Mouse (Mus musculus): ENCODE data around the gene Slc31a1. TPM values are rescaled to one million over a fixed set of nuclear protein-coding genes. Genes with fewer than 3 reads are reported as not detected.

The Slc31a1 gene
- polyA plus RNA-seq, 1 experiment from 2014 or later, result 32.2 TPM

GRCm38 (mm10) chr4:62345827-62346226 lies 14.7 kb upstream of the Slc31a1 start:
- no peak overlapping the region for H3K27ac ChIP-seq (replicated peaks)
- 88% methylated on average over 4 of the region's 4 CpGs for WGBS
- H3K27me3 ChIP-seq (replicated peaks), result no peaks in the 10 kb centered on the region
- ATAC-seq (ENCODE audit: low FRiP score), result no peak
- H3K9me3 ChIP-seq (replicated peaks), result no peaks in the 10 kb centered on the region
- H3K4me1 ChIP-seq, result no peaks in the 10 kb centered on the region
- no peak overlapping the region for H3K4me2 ChIP-seq
- H3K36me3 ChIP-seq, result peaks cover 52% of the 10 kb centered on the region
- H3K9ac ChIP-seq (replicated peaks), result no peak overlapping the region
- no peak overlapping the region for H3K4me3 ChIP-seq (replicated peaks)

GRCm38 (mm10) chr4:62347605-62348328 lies 12.8 kb upstream of the Slc31a1 start:
- Histone ChIP-seq H3K27ac (replicated peaks) (0 out of 2 replicates have a peak overlapping the region, but pooled peaks have one; percentile 7), H3K4me2 (no peak overlapping the region), H3K9me3 (replicated peaks) (no peaks in the 10 kb centered on the region), H3K36me3 (peaks cover 53% of the 10 kb centered on the region), H3K4me1 (no peaks in the 10 kb centered on the region), H3K4me3 (replicated peaks) (no peak overlapping the region), H3K27me3 (replicated peaks) (no peaks in the 10 kb centered on the region), H3K9ac (replicated peaks) (no peak overlapping the region)
- ATAC-seq (ENCODE audit: low FRiP score), result no peak
- 75% methylated on average over 9 of the region's 9 CpGs for WGBS

GRCm38 (mm10) chr4:62348329-62348705 lies 12.2 kb upstream of the Slc31a1 start:
- Histone ChIP-seq H3K9ac (replicated peaks) (no peak overlapping the region), H3K36me3 (peaks cover 53% of the 10 kb centered on the region), H3K27ac (replicated peaks) (0 out of 2 replicates have a peak overlapping the region, but pooled peaks have one; percentile 7), H3K27me3 (replicated peaks) (no peaks in the 10 kb centered on the region), H3K4me2 (no peak overlapping the region), H3K9me3 (replicated peaks) (no peaks in the 10 kb centered on the region), H3K4me3 (replicated peaks) (no peak overlapping the region), H3K4me1 (no peaks in the 10 kb centered on the region)
- no peak for ATAC-seq (ENCODE audit: low FRiP score)
- WGBS, result 69% methylated on average over 2 of the region's 2 CpGs

GRCm38 (mm10) chr4:62349371-62349770 lies 11.2 kb upstream of the Slc31a1 start:
- H3K4me3 ChIP-seq (replicated peaks), result no peak overlapping the region
- no peaks in the 10 kb centered on the region for H3K4me1 ChIP-seq
- H3K9ac ChIP-seq (replicated peaks), result no peak overlapping the region
- no peaks in the 10 kb centered on the region for H3K9me3 ChIP-seq (replicated peaks)
- H3K4me2 ChIP-seq, result no peak overlapping the region
- H3K27me3 ChIP-seq (replicated peaks), result no peaks in the 10 kb centered on the region
- peaks cover 46% of the 10 kb centered on the region for H3K36me3 ChIP-seq
- 96% methylated on average over 2 of the region's 2 CpGs for WGBS
- ATAC-seq (ENCODE audit: low FRiP score), result no peak
- no peak overlapping the region for H3K27ac ChIP-seq (replicated peaks)

- H3K27me3 ChIP-seq (replicated peaks), result no peaks in the 10 kb centered on the region
- H3K4me2 ChIP-seq, result no peak overlapping the region
- no peak for ATAC-seq (ENCODE audit: low FRiP score)
- 96% methylated on average over 1 of the region's 1 CpGs for WGBS
- H3K4me3 ChIP-seq (replicated peaks), result no peak overlapping the region
- H3K4me1 ChIP-seq, result peaks cover 31% of the 10 kb centered on the region
- 0 out of 2 replicates have a peak, but pooled peaks cover 3% of the 10 kb centered on the region for H3K36me3 ChIP-seq
- H3K27ac ChIP-seq (replicated peaks), result no peak overlapping the region
- no peaks in the 10 kb centered on the region for H3K9me3 ChIP-seq (replicated peaks)
- H3K9ac ChIP-seq (replicated peaks), result no peak overlapping the region
These were observed 2.8 kb upstream of the Slc31a1 start for GRCm38 (mm10) chr4:62357631-62358148.

GRCm38 (mm10) chr4:62359256-62359775 lies 1.2 kb upstream of the Slc31a1 start:
- WGBS, result 50% methylated on average over 7 of the region's 7 CpGs
- Histone ChIP-seq H3K4me1 (peaks cover 31% of the 10 kb centered on the region), H3K9ac (replicated peaks) (peak overlapping the region; percentile 84), H3K36me3 (0 out of 2 replicates have a peak, but pooled peaks cover 3% of the 10 kb centered on the region), H3K27ac (replicated peaks) (peak overlapping the region; percentile 89; the same call in 1 of the 2 replicates), H3K4me2 (peak overlapping the region; percentile 80), H3K4me3 (replicated peaks) (peak overlapping the region; percentile 89), H3K27me3 (replicated peaks) (no peaks in the 10 kb centered on the region), H3K9me3 (replicated peaks) (no peaks in the 10 kb centered on the region)
- ATAC-seq (ENCODE audit: low FRiP score), result no peak

- Histone ChIP-seq H3K36me3 (0 out of 2 replicates have a peak, but pooled peaks cover 3% of the 10 kb centered on the region), H3K4me3 (replicated peaks) (peak overlapping the region; percentile 89), H3K27me3 (replicated peaks) (no peaks in the 10 kb centered on the region), H3K9ac (replicated peaks) (peak overlapping the region; percentile 57), H3K4me2 (peak overlapping the region; percentile 80), H3K4me1 (peaks cover 31% of the 10 kb centered on the region), H3K27ac (replicated peaks) (peak overlapping the region; percentile 83), H3K9me3 (replicated peaks) (no peaks in the 10 kb centered on the region)
- ATAC-seq (ENCODE audit: low FRiP score), result peak; percentile 62; the same call in 1 of the 2 replicates
- WGBS, result under 1% methylated on average over 22 of the region's 22 CpGs
These were observed 403 bp downstream of the Slc31a1 start for GRCm38 (mm10) chr4:62360805-62361455.

GRCm38 (mm10) chr4:62361571-62361970 lies 1.0 kb downstream of the Slc31a1 start:
- 41% methylated on average over 6 of the region's 6 CpGs for WGBS
- H3K4me3 ChIP-seq (replicated peaks), result peak overlapping the region; percentile 89
- H3K9me3 ChIP-seq (replicated peaks), result no peaks in the 10 kb centered on the region
- no peak for ATAC-seq (ENCODE audit: low FRiP score)
- H3K36me3 ChIP-seq, result 0 out of 2 replicates have a peak, but pooled peaks cover 3% of the 10 kb centered on the region
- H3K4me2 ChIP-seq, result peak overlapping the region; percentile 80
- peaks cover 31% of the 10 kb centered on the region for H3K4me1 ChIP-seq
- no peaks in the 10 kb centered on the region for H3K27me3 ChIP-seq (replicated peaks)
- H3K27ac ChIP-seq (replicated peaks), result no peak overlapping the region; the same call in 1 of the 2 replicates
- peak overlapping the region; percentile 57; the same call in 1 of the 2 replicates for H3K9ac ChIP-seq (replicated peaks)

GRCm38 (mm10) chr4:62361997-62362396 lies 1.5 kb downstream of the Slc31a1 start:
- Histone ChIP-seq H3K4me2 (peak overlapping the region; percentile 80), H3K4me1 (peaks cover 31% of the 10 kb centered on the region), H3K27ac (replicated peaks) (no peak overlapping the region; the same call in 1 of the 2 replicates), H3K36me3 (0 out of 2 replicates have a peak, but pooled peaks cover 3% of the 10 kb centered on the region), H3K9ac (replicated peaks) (no peak overlapping the region), H3K27me3 (replicated peaks) (no peaks in the 10 kb centered on the region), H3K9me3 (replicated peaks) (no peaks in the 10 kb centered on the region), H3K4me3 (replicated peaks) (peak overlapping the region; percentile 89; the same call in 1 of the 2 replicates)
- 95% methylated on average over 1 of the region's 1 CpGs for WGBS
- no peak for ATAC-seq (ENCODE audit: low FRiP score)

GRCm38 (mm10) chr4:62362437-62362836 lies 1.9 kb downstream of the Slc31a1 start:
- Histone ChIP-seq H3K27ac (replicated peaks) (no peak overlapping the region), H3K4me3 (replicated peaks) (no peak overlapping the region), H3K4me2 (0 out of 2 replicates have a peak overlapping the region, but pooled peaks have one; percentile 80), H3K36me3 (0 out of 2 replicates have a peak, but pooled peaks cover 2% of the 10 kb centered on the region), H3K27me3 (replicated peaks) (no peaks in the 10 kb centered on the region), H3K9me3 (replicated peaks) (no peaks in the 10 kb centered on the region), H3K9ac (replicated peaks) (no peak overlapping the region), H3K4me1 (peaks cover 31% of the 10 kb centered on the region)
- 91% methylated on average over 2 of the region's 2 CpGs for WGBS
- no peak for ATAC-seq (ENCODE audit: low FRiP score)

GRCm38 (mm10) chr4:62364299-62364698 lies 3.8 kb downstream of the Slc31a1 start:
- Histone ChIP-seq H3K4me3 (replicated peaks) (no peak overlapping the region), H3K4me2 (no peak overlapping the region), H3K36me3 (no peaks in the 10 kb centered on the region), H3K27ac (replicated peaks) (no peak overlapping the region), H3K9ac (replicated peaks) (no peak overlapping the region), H3K27me3 (replicated peaks) (no peaks in the 10 kb centered on the region), H3K4me1 (peaks cover 22% of the 10 kb centered on the region), H3K9me3 (replicated peaks) (no peaks in the 10 kb centered on the region)
- no peak for ATAC-seq (ENCODE audit: low FRiP score)
- 93% methylated on average over 8 of the region's 8 CpGs for WGBS
